Mouse (Mus musculus): Measurements from ENCODE around the gene Slc25a33. TPM values are rescaled to one million over a fixed set of nuclear protein-coding genes. Genes with fewer than 3 reads are reported as not detected.
"Not testable (repeated sequence)": the region's sequence is repeated elsewhere in the genome, so short reads cannot be mapped to it uniquely, and the experiment has no call there.

Gene Slc25a33
- 12.9 and 14.0 TPM in 2 replicates for polyA plus RNA-seq (2012; rRNA removed)

DNA sequence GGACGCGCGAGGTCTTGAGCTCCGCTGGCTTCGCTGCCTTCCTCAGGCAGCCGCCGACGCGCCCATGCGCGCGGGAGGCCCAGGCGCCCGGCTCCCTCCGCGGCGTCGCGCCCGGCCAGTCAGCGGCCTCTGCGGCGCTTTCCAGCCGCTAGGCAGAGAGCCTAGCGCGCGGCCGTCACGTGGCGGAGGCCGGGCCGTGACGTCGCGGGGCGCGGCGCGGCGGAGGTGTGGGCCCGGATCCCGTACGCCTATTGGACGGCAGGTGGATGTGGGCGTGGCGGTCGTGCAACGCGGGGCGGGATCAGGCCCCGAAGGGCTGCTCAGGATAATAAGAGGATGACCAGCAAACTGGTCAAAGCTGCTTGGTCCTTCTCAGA is at the start of gene Slc25a33:
Slc25a33 (minus strand) TSS at position 184 of the 377 bp plus-strand sequence.
- DNase-seq (ENCODE audit: low read depth), result no peak

- DNase-seq (ENCODE audit: low read depth), result no peak
Measured at GRCm38 (mm10) chr4:149822586-149823196, 48.6 kb upstream of the Slc25a33 start.

DNA sequence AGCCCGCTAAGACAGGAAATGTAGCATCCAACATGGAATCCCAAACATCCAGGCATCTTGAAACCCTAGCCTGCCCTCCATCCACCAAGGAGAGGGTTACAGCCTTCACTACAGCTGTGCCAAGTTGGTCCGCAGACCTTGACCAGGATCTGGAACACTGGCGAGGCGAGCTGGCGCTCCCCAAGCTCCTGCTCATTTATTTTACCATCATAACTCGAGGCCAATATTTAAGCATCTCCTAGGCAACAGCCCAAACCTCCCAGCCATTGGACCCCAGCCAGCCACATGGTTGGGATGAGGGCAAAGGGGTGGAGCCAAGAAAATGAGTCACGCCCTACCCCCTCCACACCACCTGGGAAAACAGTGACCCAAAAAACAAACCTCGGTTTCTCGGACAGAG is 48.0 kb upstream of the Slc25a33 start:
- DNase-seq (ENCODE audit: low read depth), result no peak

- no peak for DNase-seq (ENCODE audit: low read depth)
Measured at GRCm38 (mm10) chr4:149820569-149820968, 46.5 kb upstream of the Slc25a33 start.

- no peak for DNase-seq (ENCODE audit: low read depth)
Measured at GRCm38 (mm10) chr4:149819195-149819594, 45.1 kb upstream of the Slc25a33 start.

DNA sequence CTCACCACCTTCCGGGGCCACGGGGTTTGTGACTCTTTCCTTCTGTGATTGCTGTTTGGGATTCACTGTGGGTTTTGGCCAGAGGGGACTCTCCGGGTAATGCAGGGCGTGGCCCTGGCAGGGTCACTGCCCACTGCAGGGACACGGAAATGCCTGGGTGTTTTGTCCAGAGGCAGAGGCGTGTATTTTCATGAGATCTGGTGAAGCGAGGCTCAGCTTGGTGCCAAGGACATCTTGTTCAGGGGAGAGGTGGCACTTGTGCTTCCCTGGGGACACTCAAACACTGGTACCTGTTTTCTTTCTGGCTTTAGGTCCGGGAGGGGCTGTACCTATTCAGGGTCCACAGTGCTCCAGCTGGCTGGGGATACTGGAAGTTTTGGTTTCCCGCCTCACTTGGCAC is 42.5 kb upstream of the Slc25a33 start:
- DNase-seq (ENCODE audit: low read depth), result no peak

DNA sequence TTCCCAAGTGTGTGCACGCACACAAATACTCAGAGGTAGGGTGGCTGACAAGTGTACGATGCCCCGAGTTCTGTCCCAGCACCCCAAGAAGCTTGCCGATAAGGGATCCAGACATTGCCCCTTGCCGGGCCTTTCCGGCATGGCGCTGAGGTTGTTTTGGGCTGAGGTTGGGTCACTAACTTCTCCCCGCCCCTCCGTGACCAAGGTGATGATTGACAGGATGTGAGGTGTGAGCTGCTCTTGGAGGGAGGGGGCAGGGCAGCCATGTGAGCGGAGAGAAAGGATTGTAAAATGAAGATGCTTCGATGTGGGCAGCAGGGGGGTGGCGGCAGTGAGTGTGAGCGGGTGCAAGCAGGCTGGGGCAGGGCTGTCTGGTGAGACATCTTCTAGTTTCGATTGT is 41.5 kb upstream of the Slc25a33 start:
- DNase-seq (ENCODE audit: low read depth), result no peak

DNA sequence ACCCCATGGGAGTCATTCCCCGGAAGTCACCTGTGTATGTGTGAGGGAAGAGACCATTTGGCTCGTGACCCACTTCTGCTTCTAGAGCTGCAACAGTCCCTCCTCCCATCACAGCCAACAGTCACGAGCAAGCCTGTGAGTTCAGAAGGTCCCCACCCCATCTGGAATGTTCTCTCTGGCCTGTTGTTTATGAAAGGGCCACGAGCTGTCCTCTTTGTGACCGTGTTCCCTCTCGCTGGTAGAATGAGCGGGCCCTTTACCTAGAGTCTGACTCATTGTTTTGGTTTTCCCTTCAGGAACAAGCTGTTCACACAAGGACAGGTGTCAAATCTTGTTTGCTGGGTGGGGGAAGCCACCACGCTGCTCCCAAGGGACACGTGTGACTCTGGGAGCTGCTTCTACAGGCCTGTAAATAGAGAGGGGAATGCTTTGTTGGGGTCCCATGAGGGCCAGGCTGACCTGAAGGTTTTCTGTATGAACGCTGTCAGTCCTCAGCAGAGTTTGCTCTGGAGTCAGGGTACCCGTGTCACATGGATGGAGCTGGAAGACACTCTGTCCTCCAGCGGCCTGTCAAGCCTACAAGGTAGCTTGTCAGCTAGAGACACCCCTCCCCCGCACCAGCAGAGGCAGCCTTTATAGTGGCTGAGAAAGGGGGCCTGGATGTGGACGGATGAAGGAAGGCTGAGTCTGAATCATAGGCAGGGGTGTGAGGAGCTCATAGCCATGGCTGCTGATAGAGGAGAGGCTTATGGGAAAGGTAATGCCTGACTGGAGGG is 39.5 kb upstream of the Slc25a33 start:
- DNase-seq (ENCODE audit: low read depth), result no peak

DNA sequence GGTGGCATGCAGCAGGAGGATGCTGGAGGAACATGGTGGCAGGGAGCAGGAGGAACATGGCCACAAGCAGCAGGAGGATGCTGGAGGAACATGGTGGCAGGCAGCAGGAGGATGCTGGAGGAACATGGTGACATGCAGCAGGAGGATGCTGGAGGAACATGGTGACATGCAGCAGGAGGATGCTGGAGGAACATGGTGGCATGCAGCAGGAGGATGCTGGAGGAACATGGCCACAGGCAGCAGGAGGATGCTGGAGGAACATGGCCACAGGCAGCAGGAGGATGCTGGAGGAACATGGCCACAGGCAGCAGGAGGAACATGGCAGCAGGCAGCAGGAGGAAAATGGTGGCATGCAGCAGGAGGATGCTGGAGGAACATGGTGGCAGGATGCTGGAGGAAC is 36.3 kb upstream of the Slc25a33 start:
- not testable (repeated sequence) for DNase-seq (ENCODE audit: low read depth)

- no peak for DNase-seq (ENCODE audit: low read depth)
Measured at GRCm38 (mm10) chr4:149808584-149809227, 34.6 kb upstream of the Slc25a33 start.

DNA sequence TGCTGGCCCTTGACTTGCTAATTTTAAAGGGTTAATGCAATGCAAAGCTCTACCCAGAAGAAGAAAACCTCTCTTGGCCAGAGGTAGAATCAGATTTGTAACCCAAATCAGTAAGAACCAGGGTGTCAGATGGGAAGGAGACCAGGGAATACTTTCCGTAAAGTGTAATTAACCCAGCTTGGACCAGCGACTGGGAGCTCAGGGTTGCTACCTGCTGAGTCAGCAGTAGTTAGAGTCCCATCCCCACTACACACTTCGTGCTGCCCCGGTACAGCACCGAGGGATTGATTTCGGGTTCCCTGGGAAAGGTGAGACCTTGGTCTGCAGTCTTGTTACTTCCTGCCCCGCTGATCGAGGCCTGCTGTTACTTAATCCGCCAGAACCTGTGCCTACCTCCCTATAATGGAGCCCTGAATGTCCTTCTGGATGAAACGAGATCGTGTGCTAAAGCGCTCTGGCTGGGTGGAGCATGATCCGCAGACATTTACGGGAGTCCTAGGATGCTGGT is 34.0 kb upstream of the Slc25a33 start:
- no peak for DNase-seq (ENCODE audit: low read depth)

DNA sequence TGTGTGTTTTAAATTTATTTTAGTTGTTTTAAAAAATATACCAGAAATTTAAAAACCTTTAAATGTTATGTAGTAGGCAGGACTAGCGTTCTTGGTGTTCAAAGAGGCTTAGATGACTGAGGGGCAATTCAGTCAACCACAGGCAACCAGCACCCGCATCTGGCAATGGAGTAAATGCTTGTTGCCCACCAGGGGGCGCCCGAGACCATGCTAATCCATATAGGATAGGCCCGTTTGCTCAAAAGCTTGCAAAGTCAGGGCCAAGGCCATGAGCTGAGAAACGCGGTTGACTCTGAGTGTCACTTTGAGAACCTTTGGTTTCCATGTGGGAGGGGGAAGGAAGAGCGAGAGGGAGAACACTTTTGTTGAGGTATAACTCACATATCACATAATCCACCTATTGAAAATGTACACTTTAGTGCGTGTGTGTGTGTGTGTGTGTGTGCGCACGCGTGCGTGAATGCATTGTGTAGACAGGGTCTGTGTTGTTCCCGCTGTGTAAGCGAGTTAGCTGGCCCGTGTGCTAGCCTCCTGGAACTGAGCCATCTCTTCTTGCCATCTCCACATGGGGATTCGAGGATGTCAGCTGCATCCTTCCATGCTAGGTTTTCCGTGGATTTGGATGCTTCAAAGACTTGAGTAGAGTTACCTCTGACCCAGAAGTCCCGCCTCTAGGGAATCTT is 32.8 kb upstream of the Slc25a33 start:
- DNase-seq (ENCODE audit: low read depth), result no peak

- DNase-seq (ENCODE audit: low read depth), result no peak
Measured at GRCm38 (mm10) chr4:149802269-149802668, 28.2 kb upstream of the Slc25a33 start.

GRCm38 (mm10) chr4:149800576-149800975 is 26.5 kb upstream of the Slc25a33 start:
- DNase-seq (ENCODE audit: low read depth), result no peak

- no peak for DNase-seq (ENCODE audit: low read depth)
Measured at GRCm38 (mm10) chr4:149800172-149800464, 26.0 kb upstream of the Slc25a33 start.

- DNase-seq (ENCODE audit: low read depth), result no peak
Measured at GRCm38 (mm10) chr4:149799346-149800171, 25.5 kb upstream of the Slc25a33 start.

GRCm38 (mm10) chr4:149798684-149799309 is 24.7 kb upstream of the Slc25a33 start:
- no peak for DNase-seq (ENCODE audit: low read depth)

GRCm38 (mm10) chr4:149798116-149798515 is 24.0 kb upstream of the Slc25a33 start:
- DNase-seq (ENCODE audit: low read depth), result no peak

DNA sequence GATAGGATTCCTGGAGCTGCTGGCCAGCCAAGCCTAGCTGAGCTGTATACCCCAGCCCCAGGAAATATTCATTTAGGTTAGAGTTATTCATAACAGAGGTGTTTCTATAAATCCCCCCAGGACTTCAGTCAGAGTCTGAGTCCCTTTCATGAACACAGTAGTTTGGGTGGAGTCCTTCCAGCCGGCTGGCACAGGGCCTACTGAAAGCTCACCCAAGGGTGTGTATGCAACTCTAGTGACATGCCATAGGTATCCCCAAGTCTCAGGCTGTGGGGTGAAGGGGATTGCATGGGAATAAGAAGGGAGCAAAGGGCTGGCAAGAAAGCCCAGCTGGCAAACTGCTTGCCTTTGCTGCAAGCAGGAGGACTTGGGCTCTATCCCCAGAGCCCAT is 23.1 kb upstream of the Slc25a33 start:
- DNase-seq (ENCODE audit: low read depth), result no peak

- no peak for DNase-seq (ENCODE audit: low read depth)
Measured at GRCm38 (mm10) chr4:149796567-149797219, 22.6 kb upstream of the Slc25a33 start.

Data from gonadal fat pad, adult 2 months (tissue).